Mouse (Mus musculus) heart, postnatal 0 days (tissue): ENCODE measurements at regions not wholly inside any gene's neighbourhood (a gene's known extent, or its start where the extent isn't known, plus 50 kb on each side); places are given as distances from the start of the nearest gene placed in this dataset.

Experiments used
- CTCF ChIP-seq: IDR thresholded peaks from 2 replicates; pipeline ENCODE4 v1.5.1; 2016; ENCODE audit warnings: antibody characterized with exemption, control low read depth, low read depth
- EP300 ChIP-seq: IDR thresholded peaks from 2 replicates; pipeline ENCODE4 v1.6.1; 2016; ENCODE audit warnings: antibody characterized with exemption, low read depth

DNA sequence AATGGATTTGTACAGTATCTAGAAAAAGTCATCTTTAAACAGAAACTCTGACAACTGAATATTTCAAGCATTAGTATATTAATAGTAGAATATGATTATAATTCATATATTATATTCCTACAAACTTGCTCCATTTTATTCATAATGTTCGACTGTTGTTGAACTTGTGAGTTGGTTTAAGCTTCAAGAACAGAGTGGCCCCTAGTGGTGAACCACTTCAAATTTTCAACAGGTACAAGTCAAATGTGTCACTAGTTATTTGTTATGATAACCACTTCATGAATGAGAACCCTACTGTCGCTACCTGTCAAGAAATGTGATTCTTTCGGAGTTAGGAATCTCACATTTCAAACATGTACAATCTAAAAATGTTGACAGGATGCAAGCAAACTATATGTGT, 369.2 kb upstream of the Clec14a start:
- TF ChIP-seq CTCF (peak; percentile 59), EP300 (no peak)
